Mouse (Mus musculus): ENCODE results near the gene Zfp865. TPM values are rescaled to one million over a fixed set of nuclear protein-coding genes. Genes with fewer than 3 reads are reported as not detected.

Zfp865 gene
- polyA plus RNA-seq, 1 experiment from 2014 or later: 9.0 TPM

GRCm38 (mm10) chr7:5057381-5057780 lies 37.2 kb downstream of the Zfp865 start:
- peak overlapping the region; percentile 49 for H3K4me3 ChIP-seq
- H3K36me3 ChIP-seq: no peaks in the 10 kb centered on the region
- no peak overlapping the region for H3K27ac ChIP-seq
- H3K9me3 ChIP-seq (replicated peaks): no peaks in the 10 kb centered on the region
- H3K9ac ChIP-seq: peak overlapping the region; percentile 78
- ATAC-seq (ENCODE audit: low FRiP score): no peak
- H3K4me2 ChIP-seq (replicated peaks): peak overlapping the region; percentile 69
- peaks cover 67% of the 10 kb centered on the region for H3K27me3 ChIP-seq
- WGBS: 30% methylated on average over 8 of the region's 8 CpGs
- peaks cover 43% of the 10 kb centered on the region for H3K4me1 ChIP-seq

- 29% methylated on average over 10 of the region's 11 CpGs for WGBS
- Histone ChIP-seq H3K4me1 (peaks cover 38% of the 10 kb centered on the region), H3K9ac (no peak overlapping the region), H3K36me3 (no peaks in the 10 kb centered on the region), H3K4me3 (no peak overlapping the region), H3K27me3 (peaks cover 64% of the 10 kb centered on the region), H3K27ac (no peak overlapping the region), H3K9me3 (replicated peaks) (no peaks in the 10 kb centered on the region), H3K4me2 (replicated peaks) (peak overlapping the region; percentile 69; the same call in 1 of the 2 replicates)
- ATAC-seq (ENCODE audit: low FRiP score): no peak
These were observed 37.6 kb downstream of the Zfp865 start for GRCm38 (mm10) chr7:5057804-5058203.

- H3K4me1 ChIP-seq: peaks cover 36% of the 10 kb centered on the region
- H3K4me2 ChIP-seq (replicated peaks): no peak overlapping the region
- WGBS: 100% methylated on average over 1 of the region's 1 CpGs
- no peak for ATAC-seq (ENCODE audit: low FRiP score)
- no peaks in the 10 kb centered on the region for H3K36me3 ChIP-seq
- no peak overlapping the region for H3K9ac ChIP-seq
- H3K4me3 ChIP-seq: no peak overlapping the region
- no peak overlapping the region for H3K27ac ChIP-seq
- no peaks in the 10 kb centered on the region for H3K9me3 ChIP-seq (replicated peaks)
- peaks cover 55% of the 10 kb centered on the region for H3K27me3 ChIP-seq
These were observed 38.5 kb downstream of the Zfp865 start for GRCm38 (mm10) chr7:5058631-5059030.

GRCm38 (mm10) chr7:5059421-5059820 lies 39.2 kb downstream of the Zfp865 start:
- Histone ChIP-seq H3K27ac (peak overlapping the region; percentile 98), H3K9ac (peak overlapping the region; percentile 88), H3K9me3 (replicated peaks) (no peaks in the 10 kb centered on the region), H3K36me3 (no peaks in the 10 kb centered on the region), H3K4me1 (peaks cover 37% of the 10 kb centered on the region), H3K27me3 (peaks cover 47% of the 10 kb centered on the region), H3K4me3 (no peak overlapping the region), H3K4me2 (replicated peaks) (no peak overlapping the region)
- 91% methylated on average over 12 of the region's 12 CpGs for WGBS
- no peak for ATAC-seq (ENCODE audit: low FRiP score)

GRCm38 (mm10) chr7:5060239-5060731 lies 40.1 kb downstream of the Zfp865 start:
- peak overlapping the region; percentile 88 for H3K9ac ChIP-seq
- no peaks in the 10 kb centered on the region for H3K36me3 ChIP-seq
- no peaks in the 10 kb centered on the region for H3K9me3 ChIP-seq (replicated peaks)
- peak; percentile 12; the same call in 1 of the 2 replicates for ATAC-seq (ENCODE audit: low FRiP score)
- peak overlapping the region; percentile 61 for H3K4me3 ChIP-seq
- peak overlapping the region; percentile 88 for H3K4me2 ChIP-seq (replicated peaks)
- peaks cover 39% of the 10 kb centered on the region for H3K4me1 ChIP-seq
- H3K27ac ChIP-seq: peak overlapping the region; percentile 98
- WGBS: 2% methylated on average over 27 of the region's 27 CpGs
- H3K27me3 ChIP-seq: peaks cover 39% of the 10 kb centered on the region

GRCm38 (mm10) chr7:5060944-5061773 lies 41.0 kb downstream of the Zfp865 start:
- Histone ChIP-seq H3K4me1 (peaks cover 45% of the 10 kb centered on the region), H3K9ac (peak overlapping the region; percentile 88), H3K27ac (peak overlapping the region; percentile 98), H3K9me3 (replicated peaks) (no peaks in the 10 kb centered on the region), H3K4me2 (replicated peaks) (peak overlapping the region; percentile 88), H3K36me3 (no peaks in the 10 kb centered on the region; the same call in 1 of the 2 replicates), H3K27me3 (peaks cover 30% of the 10 kb centered on the region), H3K4me3 (peak overlapping the region; percentile 61)
- under 1% methylated on average over 60 of the region's 60 CpGs for WGBS
- ATAC-seq (ENCODE audit: low FRiP score): peak; percentile 90

- peak; percentile 86 for ATAC-seq (ENCODE audit: low FRiP score)
- under 1% methylated on average over 64 of the region's 65 CpGs for WGBS
These were observed 41.7 kb downstream of the Zfp865 start, which contains the start of gene U2af2 for GRCm38 (mm10) chr7:5061774-5062359. U2af2 (plus strand) TSS chr7:5062143.

GRCm38 (mm10) chr7:5062360-5063001 lies 42.3 kb downstream of the Zfp865 start:
- Histone ChIP-seq H3K4me1 (peaks cover 36% of the 10 kb centered on the region), H3K36me3 (peaks cover 12% of the 10 kb centered on the region), H3K9me3 (replicated peaks) (no peaks in the 10 kb centered on the region), H3K4me2 (replicated peaks) (peak overlapping the region; percentile 88), H3K9ac (peak overlapping the region; percentile 88), H3K27ac (peak overlapping the region; percentile 98), H3K27me3 (peaks cover 17% of the 10 kb centered on the region), H3K4me3 (peak overlapping the region; percentile 61)
- ATAC-seq (ENCODE audit: low FRiP score): peak; percentile 42
- under 1% methylated on average over 45 of the region's 51 CpGs for WGBS

More at GRCm38 (mm10) chr7:5061774-5062359, 41.7 kb downstream of the Zfp865 start, which contains the start of gene U2af2:
- Histone ChIP-seq H3K36me3 (peaks cover 6% of the 10 kb centered on the region), H3K27ac (peak within 1 kb of the TSS; percentile 98), H3K9ac (peak within 1 kb of the TSS; percentile 88), H3K27me3 (peaks cover 23% of the 10 kb centered on the region), H3K4me2 (replicated peaks) (peak within 1 kb of the TSS; percentile 88), H3K4me1 (peaks cover 40% of the 10 kb centered on the region), H3K9me3 (replicated peaks) (no peaks in the 10 kb centered on the region), H3K4me3 (peak within 1 kb of the TSS; percentile 61)

- no peak for ATAC-seq (ENCODE audit: low FRiP score)
- Histone ChIP-seq H3K9me3 (replicated peaks) (no peaks in the 10 kb centered on the region), H3K4me2 (replicated peaks) (no peak overlapping the region; the same call in 1 of the 2 replicates), H3K36me3 (peaks cover 36% of the 10 kb centered on the region), H3K4me3 (no peak overlapping the region), H3K27me3 (no peaks in the 10 kb centered on the region), H3K4me1 (peaks cover 31% of the 10 kb centered on the region), H3K27ac (no peak overlapping the region), H3K9ac (no peak overlapping the region)
- WGBS: 97% methylated on average over 6 of the region's 6 CpGs
These were observed 44.7 kb downstream of the Zfp865 start for GRCm38 (mm10) chr7:5064886-5065285.

- WGBS: 88% methylated on average over 1 of the region's 1 CpGs
- Histone ChIP-seq H3K36me3 (peaks cover 93% of the 10 kb centered on the region), H3K27me3 (no peaks in the 10 kb centered on the region), H3K4me2 (replicated peaks) (no peak overlapping the region), H3K4me1 (no peaks in the 10 kb centered on the region), H3K4me3 (no peak overlapping the region), H3K9me3 (replicated peaks) (no peaks in the 10 kb centered on the region), H3K27ac (no peak overlapping the region), H3K9ac (no peak overlapping the region)
- ATAC-seq (ENCODE audit: low FRiP score): no peak
These were observed 53.4 kb downstream of the Zfp865 start for GRCm38 (mm10) chr7:5073586-5073985.

GRCm38 (mm10) chr7:5074984-5075383 lies 54.8 kb downstream of the Zfp865 start:
- Histone ChIP-seq H3K27ac (no peak overlapping the region), H3K27me3 (no peaks in the 10 kb centered on the region), H3K4me1 (no peaks in the 10 kb centered on the region), H3K4me3 (no peak overlapping the region), H3K4me2 (replicated peaks) (no peak overlapping the region), H3K9ac (no peak overlapping the region), H3K36me3 (peaks cover 86% of the 10 kb centered on the region), H3K9me3 (replicated peaks) (no peaks in the 10 kb centered on the region)
- WGBS: 93% methylated on average over 5 of the region's 5 CpGs
- no peak for ATAC-seq (ENCODE audit: low FRiP score)

GRCm38 (mm10) chr7:5076931-5077330 lies 56.8 kb downstream of the Zfp865 start:
- H3K4me2 ChIP-seq (replicated peaks): no peak overlapping the region
- H3K9me3 ChIP-seq (replicated peaks): no peaks in the 10 kb centered on the region
- H3K9ac ChIP-seq: no peak overlapping the region
- H3K36me3 ChIP-seq: peaks cover 67% of the 10 kb centered on the region
- H3K4me1 ChIP-seq: peaks cover 13% of the 10 kb centered on the region
- no peaks in the 10 kb centered on the region for H3K27me3 ChIP-seq
- H3K4me3 ChIP-seq: no peak overlapping the region
- H3K27ac ChIP-seq: no peak overlapping the region
- no peak for ATAC-seq (ENCODE audit: low FRiP score)
- WGBS: 96% methylated on average over 2 of the region's 2 CpGs
